Mouse (Mus musculus) embryonic facial prominence, embryonic 11.5 days (tissue): ENCODE results near the gene Cmtm2a. TPM values are rescaled to one million over a fixed set of nuclear protein-coding genes. Genes with fewer than 3 reads are reported as not detected.

Experiments
- ATAC-seq: fragments of 200-750 bp; cut with Nextera tagmentation; replicated peaks from 2 replicates; pipeline ENCODE4 v1.8.0; 2017; ENCODE audit warnings: low read depth; ENCODE audit not compliant: insufficient number of reproducible peaks, low FRiP score, low TSS enrichment
- DNase-seq: peaks from one replicate; pipeline ENCODE4 v3.0.0-alpha.2; 2015; ENCODE audit warnings: low spot score
- H3K27ac ChIP-seq: fragments of 300-500 bp; sonication (generic); replicated peaks from 2 replicates; pipeline ENCODE4 v1.5.1; 2014; ENCODE audit warnings: mild to moderate bottlenecking, low read depth, low read length, control low read depth
- H3K27me3 ChIP-seq: fragments of 300-500 bp; sonication (generic); 2 replicates; pipeline ENCODE4 v1.6.1; 2014; ENCODE audit warnings: mild to moderate bottlenecking, low read length, moderate library complexity, mixed read lengths; ENCODE audit not compliant: control insufficient read depth, insufficient read depth
- H3K36me3 ChIP-seq: fragments of 300-500 bp; sonication (generic); replicated peaks from 2 replicates; pipeline ENCODE4 v1.6.1; 2014; ENCODE audit warnings: low read depth, mild to moderate bottlenecking, low read length, moderate library complexity, mixed read lengths; ENCODE audit not compliant: control insufficient read depth, insufficient read depth
- H3K4me1 ChIP-seq: fragments of 300-500 bp; sonication (generic); 2 replicates; pipeline ENCODE4 v1.6.1; 2014; ENCODE audit warnings: low read length, mixed read lengths; ENCODE audit not compliant: control insufficient read depth, insufficient read depth
- H3K4me2 ChIP-seq: fragments of 300-500 bp; sonication (generic); 2 replicates; pipeline ENCODE4 v1.6.1; 2014; ENCODE audit warnings: low read depth, mild to moderate bottlenecking, control low read depth, low read length, moderate library complexity
- H3K4me3 ChIP-seq: fragments of 300-500 bp; sonication (generic); 2 replicates; pipeline ENCODE4 v1.5.1; 2014; ENCODE audit warnings: low read depth, low read length, control low read depth
- H3K9ac ChIP-seq: fragments of 300-500 bp; sonication (generic); replicated peaks from 2 replicates; pipeline ENCODE4 v1.6.1; 2014; ENCODE audit warnings: mild to moderate bottlenecking, control low read depth, low read length
- H3K9me3 ChIP-seq: fragments of 300-500 bp; sonication (generic); replicated peaks from 2 replicates; pipeline ENCODE4 v1.6.1; 2016; ENCODE audit warnings: mild to moderate bottlenecking, low read length, inconsistent platforms, mixed read lengths; ENCODE audit not compliant: control insufficient read depth
- WGBS: fragments of 180-500 bp; shearing (Covaris S2); extraction: QIAGEN DNeasy Blood & Tissue Kit; methylation state at CpG from one replicate; pipeline ENCODE4 v1.1.7; 2014; 5-methylcytosine and 5-hydroxymethylcytosine counted together
- polyA plus RNA-seq: library from polyadenylated mRNA; unstranded; fragments of >200 nt; fragmentation: Nextera tagmentation; extraction: Ambion mirVana; gene quantifications from 2 replicates; pipeline ENCODE4 v1.2.1, GENCODE M21; 2014

The Cmtm2a gene
- polyA plus RNA-seq, 1 experiment from 2014 or later, result not detected

GRCm38 (mm10) chr8:104232039-104232438 lies 60.9 kb downstream of the Cmtm2a start:
- WGBS, result 96% methylated on average over 4 of the region's 4 CpGs
- no peak for ATAC-seq
- H3K4me2 ChIP-seq, result no peak overlapping the region
- peaks cover 6% of the 10 kb centered on the region for H3K36me3 ChIP-seq
- no peaks in the 10 kb centered on the region for H3K4me1 ChIP-seq
- no peak overlapping the region for H3K27ac ChIP-seq
- no peak overlapping the region for H3K9ac ChIP-seq
- no peaks in the 10 kb centered on the region for H3K27me3 ChIP-seq
- H3K9me3 ChIP-seq, result no peaks in the 10 kb centered on the region
- no peak overlapping the region for H3K4me3 ChIP-seq
- no peak for DNase-seq

Other genes with a start within 250 kb of the Cmtm2a start
- gene Cdh5, start 191.6 kb downstream of the Cmtm2a start, polyA plus RNA-seq, result 19.7 and 22.9 TPM in 2 replicates
- 0.62 and 0.81 TPM in 2 replicates for gene Bean1, start 122.7 kb downstream of the Cmtm2a start, polyA plus RNA-seq
- gene Tk2, start 44.6 kb downstream of the Cmtm2a start, polyA plus RNA-seq, result 23.9 and 26.1 TPM in 2 replicates
- gene Cklf, start 42.3 kb downstream of the Cmtm2a start, polyA plus RNA-seq, result 34.7 and 36.3 TPM in 2 replicates
- not detected in 2 replicates for gene Gm45711, start 16.9 kb upstream of the Cmtm2a start, polyA plus RNA-seq
- gene Cmtm1, start 17.0 kb upstream of the Cmtm2a start, polyA plus RNA-seq, result not detected in 2 replicates
- not detected in 2 replicates for gene Gm11020, start 28.4 kb upstream of the Cmtm2a start, polyA plus RNA-seq
- gene Cmtm2b, start 29.0 kb upstream of the Cmtm2a start, polyA plus RNA-seq, result not detected in 2 replicates
- gene Cmtm3, start 46.2 kb upstream of the Cmtm2a start, polyA plus RNA-seq, result 131 and 139 TPM in 2 replicates
- gene Cmtm4, start 102.6 kb upstream of the Cmtm2a start, polyA plus RNA-seq, result 3.3 and 3.8 TPM in 2 replicates
- 63.1 and 66.6 TPM in 2 replicates for gene Dync1li2, start 149.9 kb upstream of the Cmtm2a start, polyA plus RNA-seq
- 0.35 and 0.39 TPM in 2 replicates for gene Terb1, start 216.7 kb upstream of the Cmtm2a start, polyA plus RNA-seq
- 133 and 163 TPM in 2 replicates for gene Nae1, start 241.5 kb upstream of the Cmtm2a start, polyA plus RNA-seq
- 0.64 and 1.5 TPM in 2 replicates for gene Car7, start 241.5 kb upstream of the Cmtm2a start, polyA plus RNA-seq